Mouse (Mus musculus) embryonic facial prominence, embryonic 13.5 days (tissue): ENCODE measurements around the gene Cyb5r2. TPM values are rescaled to one million over a fixed set of nuclear protein-coding genes. Genes with fewer than 3 reads are reported as not detected.

ENCODE experiments used
- polyA plus RNA-seq: library from polyadenylated mRNA; unstranded; fragments of >200 nt; fragmentation: Nextera tagmentation; extraction: Ambion mirVana; gene quantifications from 2 replicates; pipeline ENCODE4 v1.2.1, GENCODE M21; 2015

Cyb5r2 gene
- polyA plus RNA-seq, 1 experiment from 2014 or later, result 0.25 TPM

Other genes starting within 250 kb of the Cyb5r2 start
- gene Olfml1, start 190.6 kb downstream of the Cyb5r2 start, polyA plus RNA-seq, result 42.8 and 43.3 TPM in 2 replicates
- gene Ppfibp2, start 162.8 kb downstream of the Cyb5r2 start, polyA plus RNA-seq, result 11.5 and 13.8 TPM in 2 replicates
- not detected in 2 replicates for gene 5330417H12Rik, start 132.9 kb downstream of the Cyb5r2 start, polyA plus RNA-seq
- gene Ovch2, start 43.2 kb upstream of the Cyb5r2 start, polyA plus RNA-seq, result not detected in 2 replicates
- not detected in 2 replicates for gene Olfr467, start 54.2 kb upstream of the Cyb5r2 start, polyA plus RNA-seq
- not detected in 2 replicates for gene Olfr469, start 67.5 kb upstream of the Cyb5r2 start, polyA plus RNA-seq
- gene Olfr470, start 89.5 kb upstream of the Cyb5r2 start, polyA plus RNA-seq, result not detected in 2 replicates
- gene Olfr472, start 139.9 kb upstream of the Cyb5r2 start, polyA plus RNA-seq, result not detected in 2 replicates
- gene Olfr473, start 172.4 kb upstream of the Cyb5r2 start, polyA plus RNA-seq, result not detected in 2 replicates
- not detected in 2 replicates for gene Olfr474, start 196.6 kb upstream of the Cyb5r2 start, polyA plus RNA-seq
- not detected in 2 replicates for gene Olfr476, start 206.8 kb upstream of the Cyb5r2 start, polyA plus RNA-seq
- gene Olfr477, start 228.7 kb upstream of the Cyb5r2 start, polyA plus RNA-seq, result not detected in 2 replicates